Mouse (Mus musculus) heart, adult 2 months (tissue): ENCODE measurements at regions not wholly inside any gene's neighbourhood (a gene's known extent, or its start where the extent isn't known, plus 50 kb on each side); places are given as distances from the start of the nearest gene placed in this dataset.

Source experiments
- CTCF ChIP-seq: fragments of 200-600 bp; IDR thresholded peaks from 2 replicates; pipeline ENCODE4 v1.8.1; 2022; ENCODE audit warnings: antibody characterized with exemption, mild to moderate bottlenecking, moderate library complexity
- POLR2A ChIP-seq: fragments of 200-500 bp; IDR thresholded peaks from 2 replicates; pipeline ENCODE4 v1.6.1; 2011; ENCODE audit warnings: mild to moderate bottlenecking, low read depth, low read length, control low read depth; ENCODE audit not compliant: insufficient read depth

- TF ChIP-seq CTCF (no peak), POLR2A (no peak)
Measured at GRCm38 (mm10) chr12:91915486-91915885, 66.5 kb upstream of the Sel1l start.
